Mouse (Mus musculus) megakaryocyte, embryonic 14.5 days (primary cell): ENCODE measurements around the gene Ipcef1.

Experiments
- FLI1 ChIP-seq: IDR thresholded peaks from 2 replicates; pipeline ENCODE4 v1.6.1; 2012; ENCODE audit warnings: low read length, inconsistent platforms, mixed read lengths
- GATA1 ChIP-seq: IDR thresholded peaks from 3 replicates; pipeline ENCODE4 v1.6.1; 2012; ENCODE audit warnings: mixed read lengths, low read length, inconsistent platforms, borderline replicate concordance

- TF ChIP-seq GATA1 (no peak), FLI1 (no peak)
Observed at GRCm38 (mm10) chr10:6930398-6930797, 121.9 kb downstream of the Ipcef1 start.
